Mouse (Mus musculus): ENCODE data around the gene Tyk2.

GRCm38 (mm10) chr9:21125502-21126258 lies 5.4 kb downstream of the Tyk2 start:
- TF ChIP-seq POLR2A (IDR thresholded peaks at IDR 0.05; ENCODE audit: control insufficient read depth, low read depth, low read length) (no peak), CTCF (IDR thresholded peaks at IDR 0.05; ENCODE audit: control insufficient read depth, insufficient read depth, insufficient replicate concordance, low read depth, low read length) (no peak)

Measured in testis, adult 2 months (tissue).